Mouse (Mus musculus): ENCODE results near the gene Fh1.

- no peak for TF ChIP-seq CTCF (IDR thresholded peaks at IDR 0.05)
- TF ChIP-seq EP300 (IDR thresholded peaks at IDR 0.05) = no peak
These were observed 70.8 kb downstream of the Fh1 start for GRCm38 (mm10) chr1:175554641-175555040.
